Mouse (Mus musculus): ENCODE data around the gene Arhgap21.

- TF ChIP-seq POLR2A (IDR thresholded peaks at IDR 0.05; ENCODE audit: borderline replicate concordance, extremely low read depth, low read depth, low read length): no peak
- no peak for TF ChIP-seq CTCF (IDR thresholded peaks at IDR 0.05; ENCODE audit: insufficient read depth, low read length)
These were observed 8.4 kb upstream of the Arhgap21 start for GRCm38 (mm10) chr2:20977051-20977450.

All from lung, adult 2 months (tissue).